Mouse (Mus musculus): ENCODE measurements around the gene Efcab11. TPM values are rescaled to one million over a fixed set of nuclear protein-coding genes. Genes with fewer than 3 reads are reported as not detected.

Efcab11 gene
- total and polyA plus RNA-seq, 3 experiments, result 2.5 to 3.5 TPM; not detected in 1

DNA sequence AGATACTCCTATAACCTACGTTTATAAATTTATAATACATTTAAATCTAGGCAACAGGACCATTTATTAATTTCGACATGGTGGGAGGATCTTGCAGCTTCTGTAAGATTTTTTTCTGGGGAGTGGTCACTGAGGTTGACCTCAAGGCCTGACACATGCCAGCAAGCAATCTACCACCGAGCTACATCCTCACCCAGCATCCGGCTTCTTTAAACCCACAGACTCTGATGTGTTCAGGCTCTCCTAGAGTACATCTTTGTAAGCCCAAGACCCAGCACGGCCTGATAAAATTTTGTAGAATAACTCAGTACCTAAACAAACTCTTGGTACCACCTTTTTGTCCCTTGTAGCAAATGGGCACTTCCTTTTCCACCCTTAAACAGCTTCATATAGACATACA lies 46.7 kb downstream of the Efcab11 start:
- no peaks in the 10 kb centered on the region for H3K27me3 ChIP-seq (ENCODE audit: control insufficient read depth in 1 of 2, insufficient read depth in 2 of 2, low read length in 2 of 2)
- TF ChIP-seq RAD21 (IDR thresholded peaks at IDR 0.05; ENCODE audit: low read depth, low read length) (no peak), MYB (IDR thresholded peaks at IDR 0.05; ENCODE audit: low read depth, low read length) (no peak), ZKSCAN1 (IDR thresholded peaks at IDR 0.05; ENCODE audit: low read depth, low read length) (no peak), TAL1 (IDR thresholded peaks at IDR 0.05; ENCODE audit: low read length) (no peak), SMC3 (IDR thresholded peaks at IDR 0.05; ENCODE audit: low read depth, low read length) (no peak), ETS1 (IDR thresholded peaks at IDR 0.05; ENCODE audit: low read depth, low read length) (no peak), MAFK (IDR thresholded peaks at IDR 0.05; ENCODE audit: borderline replicate concordance, low read depth, low read length) (no peak), UBTF (IDR thresholded peaks at IDR 0.05; ENCODE audit: borderline replicate concordance, insufficient read depth, low read depth, low read length) (no peak), POLR2AphosphoS5 (IDR thresholded peaks at IDR 0.05; ENCODE audit: borderline replicate concordance, low read depth, low read length) (no peak), JUND (IDR thresholded peaks at IDR 0.05; ENCODE audit: low read depth, low read length) (no peak), CTCF (IDR thresholded peaks at IDR 0.05 in 2 of 3, conservative IDR thresholded peaks at IDR 0.05 in 1 of 3; ENCODE audit: control insufficient read depth in 1 of 3, insufficient read depth in 1 of 3, low read depth in 2 of 3, low read length in 3 of 3, poor library complexity in 1 of 3, severe bottlenecking in 1 of 3) (no peak), ZNF384 (IDR thresholded peaks at IDR 0.05; ENCODE audit: low read depth, low read length) (no peak), MYC (IDR thresholded peaks at IDR 0.05; ENCODE audit: low read depth, low read length) (no peak), GATA1 (IDR thresholded peaks at IDR 0.05; ENCODE audit: low read depth, low read length) (no peak)
- H3K4me1 ChIP-seq (ENCODE audit: control insufficient read depth in 1 of 2, insufficient read depth in 2 of 2, low read length in 2 of 2), result no peaks in the 10 kb centered on the region
- no peak overlapping the region for H3K9ac ChIP-seq (ENCODE audit: control insufficient read depth, low read depth, low read length, poor library complexity, severe bottlenecking)
- H3K9me3 ChIP-seq (replicated peaks; ENCODE audit: insufficient read depth, low read length), result no peaks in the 10 kb centered on the region
- no peaks in the 10 kb centered on the region for H3K36me3 ChIP-seq (ENCODE audit: control insufficient read depth in 1 of 2, insufficient read depth in 2 of 2, low read length in 2 of 2)
- no peaks in the 10 kb centered on the region for H3K79me2 ChIP-seq (ENCODE audit: control insufficient read depth, insufficient read depth, low read length, poor library complexity)
- H3K27ac ChIP-seq (ENCODE audit: control insufficient read depth, low read depth, low read length), result no peak overlapping the region
- no peak for DNase-seq (ENCODE audit: low read depth, low spot score)
- no peak overlapping the region for H3K4me3 ChIP-seq (ENCODE audit: control insufficient read depth in 1 of 2, insufficient read depth in 1 of 2, low read depth in 2 of 2, low read length in 2 of 2)

DNA sequence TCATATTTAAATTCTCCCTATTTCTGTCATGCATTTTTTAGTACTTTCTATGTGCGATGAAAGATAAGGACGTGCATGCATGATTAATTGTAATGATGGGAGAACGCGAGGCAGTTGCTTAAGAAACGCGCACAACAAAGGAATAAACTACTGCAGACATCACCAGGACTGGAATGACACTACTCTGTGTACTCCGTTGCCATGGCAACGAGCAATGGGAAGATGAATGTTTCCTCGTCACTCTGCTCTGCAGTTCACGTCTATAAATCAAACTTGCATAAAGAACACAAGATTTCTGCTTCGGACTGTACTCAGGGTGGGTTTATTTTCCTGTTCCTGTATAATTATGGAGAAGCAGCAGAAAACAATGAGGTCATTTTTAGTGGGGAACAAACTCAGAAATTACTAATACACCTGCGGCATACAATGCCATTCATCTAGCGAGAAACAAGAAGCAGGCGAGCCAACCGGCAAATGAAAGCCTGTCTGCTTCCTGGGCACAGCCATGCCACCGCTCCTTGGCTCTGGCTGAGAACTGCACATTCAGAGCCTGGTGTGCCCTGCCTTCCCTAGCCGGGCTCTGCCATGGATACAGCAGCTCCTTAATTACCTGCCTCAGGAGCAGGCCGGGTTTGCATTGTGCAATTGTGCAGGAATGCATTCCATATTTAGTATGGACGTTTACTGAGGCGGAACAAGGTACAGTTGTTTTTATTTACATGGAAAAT lies 47.7 kb downstream of the Efcab11 start:
- H3K4me1 ChIP-seq (ENCODE audit: control insufficient read depth in 1 of 2, insufficient read depth in 2 of 2, low read length in 2 of 2), result no peaks in the 10 kb centered on the region
- H3K9me3 ChIP-seq (replicated peaks; ENCODE audit: insufficient read depth, low read length), result no peaks in the 10 kb centered on the region
- H3K9ac ChIP-seq (ENCODE audit: control insufficient read depth, low read depth, low read length, poor library complexity, severe bottlenecking), result no peak overlapping the region
- H3K27me3 ChIP-seq (ENCODE audit: control insufficient read depth in 1 of 2, insufficient read depth in 2 of 2, low read length in 2 of 2), result no peaks in the 10 kb centered on the region
- no peak overlapping the region for H3K4me3 ChIP-seq (ENCODE audit: control insufficient read depth in 1 of 2, insufficient read depth in 1 of 2, low read depth in 2 of 2, low read length in 2 of 2)
- no peak overlapping the region for H3K27ac ChIP-seq (ENCODE audit: control insufficient read depth, low read depth, low read length)
- no peak for DNase-seq (ENCODE audit: low read depth, low spot score)
- H3K36me3 ChIP-seq (ENCODE audit: control insufficient read depth in 1 of 2, insufficient read depth in 2 of 2, low read length in 2 of 2), result no peaks in the 10 kb centered on the region
- H3K79me2 ChIP-seq (ENCODE audit: control insufficient read depth, insufficient read depth, low read length, poor library complexity), result no peaks in the 10 kb centered on the region
- no peak for TF ChIP-seq NRF1 (IDR thresholded peaks at IDR 0.05; ENCODE audit: insufficient read depth, low read depth, low read length, poor library complexity, severe bottlenecking)
- no peak for TF ChIP-seq MXI1 (IDR thresholded peaks at IDR 0.05; ENCODE audit: low read depth, low read length)
- no peak for TF ChIP-seq ZKSCAN1 (IDR thresholded peaks at IDR 0.05; ENCODE audit: low read depth, low read length)
- TF ChIP-seq MYC (IDR thresholded peaks at IDR 0.05; ENCODE audit: low read depth, low read length), result no peak
- TF ChIP-seq MAZ (IDR thresholded peaks at IDR 0.05; ENCODE audit: low read depth, low read length), result no peak
- TF ChIP-seq RAD21 (IDR thresholded peaks at IDR 0.05; ENCODE audit: low read depth, low read length), result no peak
- TF ChIP-seq ELF1 (IDR thresholded peaks at IDR 0.05; ENCODE audit: low read depth, low read length), result no peak
- TF ChIP-seq POLR2AphosphoS2 (IDR thresholded peaks at IDR 0.05; ENCODE audit: low read length), result no peak
- TF ChIP-seq KAT2A (conservative IDR thresholded peaks at IDR 0.05; ENCODE audit: low read depth, low read length), result no peak
